Mouse (Mus musculus) neural tube, embryonic 13.5 days (tissue): Measurements from ENCODE around the gene Hadhb. TPM values are rescaled to one million over a fixed set of nuclear protein-coding genes. Genes with fewer than 3 reads are reported as not detected.
A peak's percentile ranks its signal among the peaks of the same experiment; 100 is the strongest.

ENCODE experiments used
- ATAC-seq: fragments of 200-750 bp; cut with Nextera tagmentation; 2 replicates; pipeline ENCODE4 v1.8.0; 2017; ENCODE audit warnings: low read depth, mild to moderate bottlenecking, moderate TSS enrichment, moderate library complexity
- H3K27ac ChIP-seq: fragments of 300-500 bp; sonication (generic); replicated peaks from 2 replicates; pipeline ENCODE4 v1.5.1; 2015; ENCODE audit warnings: moderate library complexity, mild to moderate bottlenecking, inconsistent platforms
- H3K27me3 ChIP-seq: fragments of 300-500 bp; sonication (generic); 2 replicates; pipeline ENCODE4 v1.6.1; 2015; ENCODE audit warnings: mild to moderate bottlenecking, inconsistent platforms
- H3K36me3 ChIP-seq: fragments of 300-500 bp; sonication (generic); 2 replicates; pipeline ENCODE4 v1.6.1; 2015; ENCODE audit warnings: mild to moderate bottlenecking, inconsistent platforms
- H3K4me1 ChIP-seq: fragments of 300-500 bp; sonication (generic); replicated peaks from 2 replicates; pipeline ENCODE4 v1.6.1; 2015; ENCODE audit warnings: inconsistent platforms
- H3K4me2 ChIP-seq: fragments of 300-500 bp; sonication (generic); 2 replicates; pipeline ENCODE4 v1.6.1; 2015; ENCODE audit warnings: inconsistent platforms, mild to moderate bottlenecking, moderate library complexity
- H3K4me3 ChIP-seq: fragments of 300-500 bp; sonication (generic); 2 replicates; pipeline ENCODE4 v1.5.1; 2015; ENCODE audit warnings: mild to moderate bottlenecking, inconsistent platforms
- H3K9ac ChIP-seq: fragments of 300-500 bp; sonication (generic); 2 replicates; pipeline ENCODE4 v1.6.1; 2015; ENCODE audit warnings: moderate library complexity, mild to moderate bottlenecking, inconsistent platforms
- H3K9me3 ChIP-seq: fragments of 300-500 bp; sonication (generic); 2 replicates; pipeline ENCODE4 v1.6.1; 2016; ENCODE audit warnings: inconsistent platforms
- WGBS: fragments of 180-500 bp; shearing (Covaris S2); methylation state at CpG from one replicate; pipeline ENCODE4 v1.1.7; 2015; 5-methylcytosine and 5-hydroxymethylcytosine counted together
- polyA plus RNA-seq: library from polyadenylated mRNA; unstranded; fragments of >200 nt; fragmentation: Nextera tagmentation; extraction: Ambion mirVana; gene quantifications from 2 replicates; pipeline ENCODE4 v1.2.1, GENCODE M21; 2015

Hadhb gene
- polyA plus RNA-seq, 1 experiment from 2014 or later = 81.2 TPM

DNA sequence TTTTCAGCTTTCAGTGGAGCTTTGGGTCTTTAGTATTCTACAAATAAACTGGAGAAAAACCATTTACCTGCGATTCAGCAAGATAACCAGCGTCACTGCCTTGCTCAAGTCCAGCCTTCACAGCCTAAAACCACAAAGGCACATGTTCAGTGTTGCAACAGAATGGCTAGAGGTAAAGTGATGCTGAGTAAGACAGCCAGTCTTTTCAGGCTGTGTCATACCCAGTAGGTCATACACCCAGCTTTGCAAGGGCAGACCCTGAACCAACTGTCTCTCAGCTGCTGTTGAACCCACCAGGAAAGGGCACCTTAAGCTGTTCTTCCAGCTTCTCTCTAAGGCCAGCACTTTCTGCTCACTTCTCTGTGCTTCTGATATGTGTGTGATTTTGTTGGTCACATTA lies 22.9 kb upstream of the Hadhb start:
- Histone ChIP-seq H3K9ac (no peak overlapping the region), H3K4me2 (no peak overlapping the region), H3K27ac (no peak overlapping the region), H3K9me3 (no peaks in the 10 kb centered on the region), H3K4me1 (no peaks in the 10 kb centered on the region), H3K36me3 (peaks cover 78% of the 10 kb centered on the region), H3K4me3 (no peak overlapping the region), H3K27me3 (no peaks in the 10 kb centered on the region)
- no peak for ATAC-seq
- 94% methylated on average over 2 of the region's 2 CpGs for WGBS

DNA sequence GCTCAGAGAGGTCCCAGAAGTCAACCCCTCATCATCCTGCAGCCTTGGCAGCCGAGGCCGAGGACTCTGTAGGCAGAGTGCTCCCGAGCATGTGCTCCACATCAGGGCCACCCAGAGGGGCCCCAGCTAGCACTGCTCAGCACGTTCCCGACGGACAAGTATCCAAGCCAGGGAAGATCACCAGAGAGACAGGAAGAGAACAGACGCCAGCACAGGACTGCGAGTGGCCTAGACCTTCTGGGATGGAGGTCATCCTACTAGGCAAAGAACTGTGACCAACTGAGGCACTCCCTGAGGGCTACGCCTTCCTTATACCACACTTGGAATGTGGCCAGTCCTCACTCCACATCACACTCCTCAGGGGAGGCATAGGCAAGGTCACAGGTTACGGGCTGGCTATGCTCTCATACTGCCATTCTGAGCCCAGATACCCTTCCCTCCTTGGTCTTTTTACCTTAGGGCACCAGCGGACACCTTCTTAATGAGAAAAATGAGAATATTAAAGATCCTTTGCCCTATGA lies 19.3 kb upstream of the Hadhb start:
- peaks cover 78% of the 10 kb centered on the region for H3K36me3 ChIP-seq
- H3K4me1 ChIP-seq = no peaks in the 10 kb centered on the region
- 94% methylated on average over 11 of the region's 11 CpGs for WGBS
- H3K9ac ChIP-seq = no peak overlapping the region
- no peak overlapping the region for H3K27ac ChIP-seq
- H3K27me3 ChIP-seq = no peaks in the 10 kb centered on the region
- no peak for ATAC-seq
- H3K9me3 ChIP-seq = no peaks in the 10 kb centered on the region
- H3K4me3 ChIP-seq = no peak overlapping the region
- H3K4me2 ChIP-seq = no peak overlapping the region

DNA sequence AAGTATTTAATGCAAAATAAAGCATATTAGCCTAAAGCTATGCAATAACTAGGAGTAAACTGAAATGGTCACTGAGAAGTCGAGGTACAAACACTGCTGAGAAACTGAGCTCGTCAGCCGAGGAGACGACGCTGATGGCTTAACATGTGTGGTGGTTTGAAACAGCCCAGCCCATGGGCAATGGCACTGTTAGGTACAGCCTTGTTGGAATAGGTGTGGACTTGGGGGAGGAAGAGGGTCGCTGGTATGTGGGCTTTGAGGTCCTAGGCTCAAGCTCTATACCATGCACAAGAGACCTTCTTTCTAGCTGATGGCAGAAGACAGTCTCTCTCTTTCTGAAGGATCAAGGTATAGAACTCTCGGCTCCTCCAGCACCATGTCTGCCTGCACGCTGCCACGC lies 17.8 kb upstream of the Hadhb start:
- WGBS = 95% methylated on average over 9 of the region's 9 CpGs
- Histone ChIP-seq H3K36me3 (peaks cover 81% of the 10 kb centered on the region), H3K9me3 (no peaks in the 10 kb centered on the region), H3K4me3 (no peak overlapping the region), H3K9ac (no peak overlapping the region), H3K27ac (no peak overlapping the region), H3K27me3 (no peaks in the 10 kb centered on the region), H3K4me2 (no peak overlapping the region), H3K4me1 (no peaks in the 10 kb centered on the region)
- no peak for ATAC-seq

DNA sequence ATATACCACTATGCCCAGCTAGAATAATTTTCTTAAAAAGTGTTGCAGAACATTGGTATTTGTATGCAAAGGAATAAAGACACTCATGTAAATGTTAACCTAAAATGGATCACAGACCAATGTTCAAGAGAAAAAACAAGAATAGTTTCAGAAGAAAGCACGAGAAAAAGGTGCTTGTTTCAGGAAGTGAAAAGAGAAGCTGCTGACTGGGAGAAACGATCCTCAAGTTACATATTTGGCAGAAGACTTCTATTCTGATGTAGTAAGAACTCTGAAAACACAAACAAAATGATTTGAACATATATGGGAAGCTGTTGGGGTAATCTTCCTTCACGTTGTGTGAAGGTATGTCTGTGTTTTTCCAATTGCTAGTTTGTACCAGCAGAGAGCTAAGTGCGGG lies 16.9 kb upstream of the Hadhb start:
- no peaks in the 10 kb centered on the region for H3K9me3 ChIP-seq
- no peaks in the 10 kb centered on the region for H3K27me3 ChIP-seq
- peaks cover 86% of the 10 kb centered on the region for H3K36me3 ChIP-seq
- H3K27ac ChIP-seq = no peak overlapping the region
- H3K9ac ChIP-seq = no peak overlapping the region
- no peak overlapping the region for H3K4me2 ChIP-seq
- no peak overlapping the region for H3K4me3 ChIP-seq
- no peaks in the 10 kb centered on the region for H3K4me1 ChIP-seq
- ATAC-seq = no peak
- WGBS = 94% methylated on average over 4 of the region's 4 CpGs

DNA sequence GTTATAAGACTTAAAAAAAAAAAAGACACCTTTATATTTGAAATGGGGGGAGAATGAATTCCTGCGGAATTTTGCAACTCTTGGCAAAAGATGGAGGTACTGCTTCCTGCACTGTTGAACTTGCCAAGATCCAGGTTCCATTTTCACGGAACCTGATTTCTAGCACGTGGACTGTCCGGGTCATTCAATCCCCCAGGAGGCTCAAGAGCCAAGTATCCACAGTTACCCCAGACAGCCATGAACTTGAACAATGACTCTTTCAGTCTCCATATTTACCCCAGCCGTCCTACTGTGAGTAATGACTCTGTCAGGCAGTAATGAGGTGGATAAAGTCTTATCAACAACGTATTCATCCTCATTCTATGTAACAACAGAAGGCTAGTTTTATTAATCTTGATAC lies 8.5 kb upstream of the Hadhb start:
- no peak overlapping the region for H3K4me2 ChIP-seq
- ATAC-seq = no peak
- H3K9ac ChIP-seq = no peak overlapping the region
- peaks cover 5% of the 10 kb centered on the region; the same call in 1 of the 2 replicates for H3K4me1 ChIP-seq
- 84% methylated on average over 6 of the region's 6 CpGs for WGBS
- no peaks in the 10 kb centered on the region for H3K9me3 ChIP-seq
- peaks cover 53% of the 10 kb centered on the region for H3K36me3 ChIP-seq
- no peaks in the 10 kb centered on the region for H3K27me3 ChIP-seq
- H3K27ac ChIP-seq = no peak overlapping the region
- no peak overlapping the region for H3K4me3 ChIP-seq

DNA sequence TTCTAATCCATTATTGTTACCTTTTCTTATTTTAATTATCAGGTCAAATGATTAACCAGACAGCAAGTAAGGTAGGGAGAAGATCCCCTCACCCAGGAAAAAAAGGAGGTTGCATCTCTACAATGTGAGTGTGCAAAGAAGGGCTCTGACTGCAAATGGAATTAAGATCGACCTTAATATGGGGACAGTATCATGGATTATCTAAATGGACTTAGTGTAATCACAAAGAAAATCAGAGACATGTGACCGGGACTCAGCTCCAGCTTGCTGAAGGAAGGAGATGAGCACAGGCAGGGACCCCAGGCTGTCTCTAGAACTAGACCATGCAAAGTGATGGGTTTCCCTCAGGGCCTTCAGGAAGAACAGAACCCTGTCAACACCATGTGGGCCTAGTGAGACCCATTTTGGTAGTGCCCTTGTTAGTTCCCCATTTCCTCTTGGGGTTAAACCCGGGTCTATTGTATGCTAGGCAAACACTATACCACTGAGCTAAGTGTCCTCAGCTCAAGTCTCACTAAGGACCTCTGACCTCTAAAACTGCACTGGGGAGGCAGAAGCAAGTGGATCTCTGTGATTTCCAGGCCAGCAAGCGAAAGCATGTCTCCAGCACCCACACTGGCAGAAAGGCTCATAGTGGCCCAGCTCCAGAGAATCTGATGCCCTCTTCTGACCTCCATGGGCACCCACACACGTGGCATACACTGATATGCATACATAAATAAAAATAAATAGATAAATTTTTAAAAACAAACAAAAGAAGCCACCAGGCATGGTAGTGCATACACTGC lies 6.7 kb upstream of the Hadhb start:
- ATAC-seq = no peak
- H3K4me2 ChIP-seq = no peak overlapping the region
- H3K27me3 ChIP-seq = no peaks in the 10 kb centered on the region
- no peak overlapping the region for H3K4me3 ChIP-seq
- H3K36me3 ChIP-seq = peaks cover 35% of the 10 kb centered on the region
- H3K27ac ChIP-seq = no peak overlapping the region
- H3K9me3 ChIP-seq = no peaks in the 10 kb centered on the region
- 92% methylated on average over 5 of the region's 5 CpGs for WGBS
- H3K4me1 ChIP-seq = peaks cover 14% of the 10 kb centered on the region
- H3K9ac ChIP-seq = no peak overlapping the region

DNA sequence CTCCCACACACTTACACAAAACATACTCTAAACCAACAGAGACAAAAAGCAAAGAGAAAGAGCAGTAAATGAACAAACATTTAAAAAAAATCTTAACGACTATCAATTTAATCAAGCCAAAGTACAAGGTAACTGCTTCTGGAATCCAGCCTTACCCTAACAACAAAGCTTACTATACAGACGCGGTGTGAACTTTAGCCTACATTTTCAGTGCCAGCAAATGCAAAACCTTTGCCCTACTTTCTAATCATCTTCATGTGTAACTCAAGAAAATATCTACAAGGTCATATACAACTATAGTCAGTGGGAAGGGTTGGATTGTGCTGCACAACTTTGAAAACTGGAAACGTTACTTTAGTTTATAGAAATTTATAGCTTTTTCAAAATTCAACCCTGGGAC lies 3.0 kb upstream of the Hadhb start:
- 69% methylated on average over 4 of the region's 4 CpGs for WGBS
- Histone ChIP-seq H3K9me3 (no peaks in the 10 kb centered on the region), H3K27ac (no peak overlapping the region), H3K4me2 (no peak overlapping the region), H3K4me1 (peaks cover 33% of the 10 kb centered on the region), H3K4me3 (no peak overlapping the region), H3K9ac (no peak overlapping the region), H3K36me3 (peaks cover 2% of the 10 kb centered on the region; the same call in 1 of the 2 replicates), H3K27me3 (no peaks in the 10 kb centered on the region)
- no peak for ATAC-seq

DNA sequence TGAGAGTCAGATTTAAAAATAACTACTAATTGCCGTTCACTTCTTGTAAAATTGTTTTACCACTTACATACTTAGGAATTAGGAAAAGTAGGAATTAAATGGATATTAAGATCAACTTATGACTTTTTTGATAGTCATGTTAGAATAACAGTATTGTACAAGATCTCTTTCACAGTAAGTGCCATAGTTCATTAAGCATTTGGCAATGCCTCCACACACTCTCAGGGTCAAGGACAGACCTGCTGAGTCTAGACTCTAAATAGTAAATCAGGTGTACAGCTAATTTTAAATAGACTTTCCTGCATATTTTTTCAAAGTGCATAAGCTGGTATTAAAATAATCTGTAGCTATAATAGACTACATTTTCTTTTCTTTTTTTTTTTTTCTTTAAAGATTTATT lies 2.6 kb upstream of the Hadhb start:
- Histone ChIP-seq H3K36me3 (no peaks in the 10 kb centered on the region), H3K9ac (no peak overlapping the region), H3K9me3 (no peaks in the 10 kb centered on the region), H3K27ac (no peak overlapping the region), H3K27me3 (no peaks in the 10 kb centered on the region), H3K4me3 (no peak overlapping the region), H3K4me2 (no peak overlapping the region), H3K4me1 (peaks cover 36% of the 10 kb centered on the region)
- ATAC-seq = no peak
- WGBS = 96% methylated on average over 1 of the region's 1 CpGs

DNA sequence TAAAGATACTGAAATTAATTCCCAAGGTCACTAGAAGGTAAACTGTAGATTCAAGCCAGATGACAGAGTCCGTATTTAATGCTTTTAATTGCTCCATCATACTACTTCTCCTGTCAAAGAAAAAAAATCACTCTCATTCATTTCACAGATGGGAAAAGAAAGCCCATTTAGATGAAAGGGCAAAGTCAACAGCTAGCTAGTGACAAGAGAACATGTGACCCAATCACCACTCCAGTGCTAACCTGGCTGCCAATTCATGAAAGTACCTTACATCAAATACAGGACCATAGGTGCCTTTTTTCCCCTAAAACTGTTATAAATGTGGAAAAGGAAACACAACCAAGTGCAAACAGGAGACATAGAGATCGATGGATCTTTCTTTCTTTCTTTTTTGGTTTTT lies 1.8 kb upstream of the Hadhb start:
- WGBS = 88% methylated on average over 2 of the region's 2 CpGs
- peaks cover 36% of the 10 kb centered on the region for H3K4me1 ChIP-seq
- H3K4me2 ChIP-seq = no peak overlapping the region
- no peak overlapping the region for H3K4me3 ChIP-seq
- ATAC-seq = no peak
- no peaks in the 10 kb centered on the region for H3K36me3 ChIP-seq
- H3K9ac ChIP-seq = no peak overlapping the region
- H3K9me3 ChIP-seq = no peaks in the 10 kb centered on the region
- no peaks in the 10 kb centered on the region for H3K27me3 ChIP-seq
- no peak overlapping the region for H3K27ac ChIP-seq

DNA sequence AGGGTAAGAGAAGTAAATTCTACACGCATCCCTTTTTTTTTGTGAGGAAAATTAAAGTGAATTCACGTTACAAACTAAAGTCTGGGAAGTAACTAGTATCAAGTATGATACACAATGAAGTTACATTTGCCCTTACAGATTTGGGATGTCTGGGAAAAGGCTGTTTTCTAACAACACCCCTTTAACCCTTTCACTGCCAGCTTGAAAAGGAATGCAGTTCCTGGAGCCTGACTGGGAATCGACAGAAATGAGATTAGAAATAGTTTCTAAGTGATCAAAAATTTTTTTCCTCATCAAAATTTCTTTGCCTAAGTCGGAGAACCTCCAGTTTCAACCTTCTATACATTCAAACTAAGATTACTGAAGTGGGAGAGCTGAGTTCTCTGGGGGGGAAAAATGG lies 1.0 kb upstream of the Hadhb start:
- H3K4me1 ChIP-seq = peaks cover 36% of the 10 kb centered on the region
- 21% methylated on average over 4 of the region's 4 CpGs for WGBS
- no peaks in the 10 kb centered on the region for H3K27me3 ChIP-seq
- peak overlapping the region; percentile 90 for H3K4me2 ChIP-seq
- H3K9ac ChIP-seq = peak overlapping the region; percentile 76
- ATAC-seq = no peak
- H3K4me3 ChIP-seq = peak overlapping the region; percentile 59
- peak overlapping the region; percentile 78; the same call in 1 of the 2 replicates for H3K27ac ChIP-seq
- no peaks in the 10 kb centered on the region for H3K36me3 ChIP-seq
- no peaks in the 10 kb centered on the region for H3K9me3 ChIP-seq

DNA sequence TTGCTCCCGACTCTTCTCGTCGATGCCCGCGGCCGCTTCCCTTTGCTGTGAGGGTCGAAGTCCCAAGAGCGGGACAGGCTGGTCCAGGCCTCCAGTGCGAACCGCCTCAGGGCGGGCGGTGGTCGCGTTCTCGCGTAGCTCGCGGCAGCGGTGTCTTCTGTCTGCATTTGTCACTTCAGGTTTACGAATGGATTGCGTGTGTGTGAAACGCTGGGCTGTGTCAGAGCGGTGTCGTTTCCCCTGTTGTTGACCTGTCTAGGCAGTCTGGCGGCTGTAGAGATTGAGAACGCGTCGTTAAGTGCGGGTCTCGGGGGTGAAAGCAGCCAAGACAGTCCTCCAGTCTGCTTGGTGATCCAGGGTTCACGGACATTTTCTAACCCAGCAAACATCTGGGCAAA lies 346 bp downstream of the Hadhb start:
- H3K27ac ChIP-seq = peak overlapping the region; percentile 78
- peaks cover 36% of the 10 kb centered on the region for H3K4me1 ChIP-seq
- H3K4me2 ChIP-seq = peak overlapping the region; percentile 90
- no peaks in the 10 kb centered on the region for H3K36me3 ChIP-seq
- H3K4me3 ChIP-seq = peak overlapping the region; percentile 59
- ATAC-seq = peak; percentile 76
- peak overlapping the region; percentile 76 for H3K9ac ChIP-seq
- H3K9me3 ChIP-seq = no peaks in the 10 kb centered on the region
- no peaks in the 10 kb centered on the region for H3K27me3 ChIP-seq
- under 1% methylated on average over 31 of the region's 31 CpGs for WGBS

DNA sequence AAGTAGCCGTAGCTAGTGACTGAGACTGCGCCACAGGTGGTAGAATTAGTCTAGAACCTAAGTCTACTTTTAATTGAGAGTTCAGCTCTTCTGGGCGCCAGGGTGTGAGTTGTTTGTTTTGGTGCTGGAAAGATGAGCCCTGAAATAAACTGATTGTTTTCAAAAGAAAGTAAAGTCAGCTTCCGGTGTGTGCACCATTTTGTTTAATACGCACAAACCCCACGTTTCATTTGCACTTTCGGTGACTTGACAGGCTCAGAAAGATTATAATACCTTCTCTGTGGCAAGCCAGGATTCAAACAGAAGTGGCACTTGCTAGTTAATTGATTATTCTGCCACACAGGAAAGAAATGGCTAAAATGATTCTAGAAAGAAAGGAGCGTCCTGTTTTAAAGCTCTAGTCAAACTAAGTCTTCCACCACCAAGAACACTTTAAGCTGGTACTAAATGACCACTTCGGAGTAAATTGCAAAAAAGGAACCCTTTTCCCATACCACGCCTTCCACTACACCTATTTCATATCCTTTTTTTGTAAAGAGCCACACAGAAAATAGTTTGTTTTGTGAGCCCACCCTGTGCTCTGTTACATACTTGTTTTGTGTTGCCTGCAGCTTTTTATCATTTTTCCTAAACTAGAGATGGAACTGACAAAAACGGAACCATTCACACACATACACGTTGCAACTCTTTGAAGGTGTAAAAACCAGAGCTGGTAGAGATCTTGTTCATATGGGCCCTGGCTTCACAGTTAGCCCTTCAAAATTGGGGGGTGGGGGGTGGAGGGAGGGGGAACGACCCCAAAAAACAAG lies 977 bp downstream of the Hadhb start:
- ATAC-seq = no peak
- Histone ChIP-seq H3K36me3 (no peaks in the 10 kb centered on the region), H3K27ac (peak overlapping the region; percentile 78; the same call in 1 of the 2 replicates), H3K4me1 (peaks cover 35% of the 10 kb centered on the region), H3K9me3 (no peaks in the 10 kb centered on the region), H3K4me2 (peak overlapping the region; percentile 90), H3K27me3 (no peaks in the 10 kb centered on the region), H3K9ac (peak overlapping the region; percentile 76), H3K4me3 (peak overlapping the region; percentile 59)
- WGBS = 35% methylated on average over 13 of the region's 13 CpGs
